Mouse (Mus musculus) frontal cortex, adult (tissue): ENCODE measurements around the gene Gm6993.

Source experiments
- ATAC-seq: cut with Nextera tagmentation; 2 replicates; pipeline ENCODE4 v1.9.2; 2017; ENCODE audit warnings: mild to moderate bottlenecking, moderate library complexity, mixed read lengths; ENCODE audit not compliant: low TSS enrichment

Gm6993 gene

GRCm38 (mm10) chr12:31240470-31240869, at the start of gene Gm6993:
Gene Gm6993 (plus strand): TSS chr12:31240770.
- ATAC-seq = no peak

GRCm38 (mm10) chr12:31191329-31191954, 49.1 kb upstream of the Gm6993 start:
- no peak for ATAC-seq

GRCm38 (mm10) chr12:31202509-31202908, 38.1 kb upstream of the Gm6993 start:
- no peak for ATAC-seq

GRCm38 (mm10) chr12:31203746-31204455, 36.7 kb upstream of the Gm6993 start:
- ATAC-seq = no peak

- ATAC-seq = no peak
Measured at GRCm38 (mm10) chr12:31204898-31205297, 35.7 kb upstream of the Gm6993 start.

GRCm38 (mm10) chr12:31205983-31206633, 34.5 kb upstream of the Gm6993 start:
- ATAC-seq = no peak

GRCm38 (mm10) chr12:31208766-31209165, 31.8 kb upstream of the Gm6993 start:
- no peak for ATAC-seq

- ATAC-seq = no peak
Measured at GRCm38 (mm10) chr12:31209377-31209805, 31.2 kb upstream of the Gm6993 start.

GRCm38 (mm10) chr12:31213556-31213955, 27.0 kb upstream of the Gm6993 start:
- ATAC-seq = peak; percentile 41

GRCm38 (mm10) chr12:31215003-31215402, 25.6 kb upstream of the Gm6993 start:
- no peak for ATAC-seq

GRCm38 (mm10) chr12:31217232-31217631, 23.3 kb upstream of the Gm6993 start:
- no peak for ATAC-seq

GRCm38 (mm10) chr12:31218774-31219173, 21.8 kb upstream of the Gm6993 start:
- 0 out of 2 replicates have a peak, but pooled peaks have one; percentile 13 for ATAC-seq

GRCm38 (mm10) chr12:31221522-31221921, 19.0 kb upstream of the Gm6993 start:
- ATAC-seq = no peak

GRCm38 (mm10) chr12:31222282-31222681, 18.3 kb upstream of the Gm6993 start:
- ATAC-seq = no peak

GRCm38 (mm10) chr12:31222741-31223140, 17.8 kb upstream of the Gm6993 start:
- ATAC-seq = no peak

GRCm38 (mm10) chr12:31225451-31225850, 15.1 kb upstream of the Gm6993 start:
- ATAC-seq = no peak

GRCm38 (mm10) chr12:31227167-31227566, 13.4 kb upstream of the Gm6993 start:
- ATAC-seq = no peak

GRCm38 (mm10) chr12:31228878-31229277, 11.7 kb upstream of the Gm6993 start:
- no peak for ATAC-seq

- no peak for ATAC-seq
Measured at GRCm38 (mm10) chr12:31232635-31233034, 7.9 kb upstream of the Gm6993 start.

GRCm38 (mm10) chr12:31235018-31235417, 5.6 kb upstream of the Gm6993 start:
- no peak for ATAC-seq

GRCm38 (mm10) chr12:31236861-31237595, 3.5 kb upstream of the Gm6993 start:
- peak; percentile 65 for ATAC-seq

GRCm38 (mm10) chr12:31239031-31239583, 1.5 kb upstream of the Gm6993 start:
- no peak for ATAC-seq
